Mouse (Mus musculus) bone marrow, adult 2 months (tissue): ENCODE data around the gene Mgat1.

Experiments
- CTCF ChIP-seq: fragments of 200-500 bp; IDR thresholded peaks from 2 replicates; pipeline ENCODE4 v1.5.1; 2011; ENCODE audit warnings: low read length, control low read depth; ENCODE audit not compliant: control insufficient read depth, insufficient read depth
- POLR2A ChIP-seq: fragments of 200-500 bp; IDR thresholded peaks from 2 replicates; pipeline ENCODE4 v1.6.1; 2011; ENCODE audit warnings: low read depth, mild to moderate bottlenecking, control low read depth, low read length, borderline replicate concordance; ENCODE audit not compliant: control insufficient read depth

DNA sequence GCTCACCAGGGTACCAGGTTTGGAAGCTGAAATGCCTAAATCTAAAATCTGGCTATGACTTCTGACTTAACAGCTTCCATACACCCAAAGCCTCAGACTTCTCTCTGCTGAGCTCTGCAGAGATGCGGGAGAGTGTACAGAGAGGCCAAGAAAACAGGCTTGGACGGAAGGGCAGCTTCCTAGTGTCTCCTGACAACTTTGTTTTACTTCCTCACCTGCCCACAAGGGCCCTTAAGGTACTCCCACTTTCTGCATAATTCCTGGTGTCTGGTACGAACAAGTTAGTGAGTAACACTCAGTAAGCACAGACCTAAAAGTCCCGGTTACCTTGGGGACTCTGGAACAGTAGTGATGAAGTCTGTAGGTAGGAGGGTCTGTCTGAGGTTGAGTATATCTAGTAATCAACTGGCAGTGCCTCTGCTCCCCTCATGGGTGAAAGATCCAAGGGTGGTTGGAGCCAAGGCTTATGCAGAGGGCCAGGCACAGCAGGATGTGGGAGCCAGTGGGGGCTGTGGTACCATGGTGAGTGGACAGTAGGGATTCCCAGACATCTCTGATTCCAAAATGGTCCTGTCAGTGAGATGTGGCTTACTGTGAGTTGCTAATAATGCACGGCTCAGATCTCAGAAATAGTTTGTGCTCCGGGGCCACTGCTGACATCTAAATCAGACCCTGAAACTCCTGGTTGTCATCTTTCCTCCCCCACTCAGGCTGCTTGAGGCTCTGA lies 5.1 kb downstream of the Mgat1 start:
- TF ChIP-seq POLR2A = no peak
- no peak for TF ChIP-seq CTCF
